8 mouse cellular contexts compared by ENCODE assay signal in genomic region chr5:113221147-113221865, GRCm38 (mm10). TPM values are rescaled to one million over a fixed set of nuclear protein-coding genes. Genes with fewer than 3 reads are reported as not detected.
DNase-seq lines count a peak whose midpoint lies in the region; ATAC-seq lines count a peak whose summit lies in the region.

2900026A02Rik (minus strand) TSS chr5:113221236.

- DNase-seq in adrenal gland, adult 8-10 months, result no peak
- peak; percentile 70 for DNase-seq in gastrocnemius, postnatal 25 days
- DNase-seq in induced T-regulatory cell, adult 2 months (ENCODE audit: low read depth), result peak; percentile 49
- DNase-seq in left cerebral cortex, postnatal 10 days (ENCODE audit: extremely low spot score in 1 of 2, low spot score in 2 of 2), result peak; percentile 53 to 90
- DNase-seq in right cerebral cortex, postnatal 10 days (ENCODE audit: low spot score in 2 of 2), result peak; percentile 74 to 85

- ATAC-seq in common myeloid progenitor, adult 5-6 weeks (replicated peaks; ENCODE audit: low read depth, poor library complexity, severe bottlenecking), result peak; percentile 71
- peak; percentile 41; the same call in 1 of the 2 replicates for ATAC-seq in megakaryocyte, adult 5-6 weeks (ENCODE audit: poor library complexity, severe bottlenecking)
- ATAC-seq in monocyte, adult 5-6 weeks (replicated peaks; ENCODE audit: insufficient number of reproducible peaks, low FRiP score, low TSS enrichment, poor library complexity, severe bottlenecking), result no peak

- intact Hi-C loops in left cerebral cortex, postnatal 10 days (cut with DNase I), result loop anchor here (2.0 kb wide), 1 partner anchor 41 kb away; no protein-coding TSS in a partner anchor

RNA-seq across cellular contexts. Expression of gene 2900026A02Rik, which starts in this region (rescaled TPM):
- 10 to 100 TPM; 13.5 to 20.0 (median 15.7) TPM for total RNA-seq in adrenal gland, adult 8-10 months (2022)
- 6.4 and 7.8 TPM in 2 replicates for total RNA-seq in common myeloid progenitor, adult 5-6 weeks (2017)
- 10 to 100 TPM; 25.7 to 28.0 TPM for total RNA-seq in gastrocnemius, postnatal 25 days (2021)
- total RNA-seq in left cerebral cortex, postnatal 10 days (2021), result 10 to 100 TPM; 63.4 to 65.6 TPM
- 0.11 and 0.30 TPM in 2 replicates for total RNA-seq in megakaryocyte, adult 5-6 weeks (2015)
- 0.29 and 0.45 TPM in 2 replicates for total RNA-seq in megakaryocyte, adult 5-6 weeks (2017)
- total RNA-seq in monocyte, adult 5-6 weeks (2017), result 3.3 to 5.9 TPM (median 3.7 TPM) in 3 replicates

Comparison
In these comparisons a context has a peak if more than half of its experiments do, and no peak if none do; other contexts are left out.
1. Peak in ATAC-seq in megakaryocyte, adult 5-6 weeks; RNA of the gene not detected or under 1 TPM.